Mouse (Mus musculus): Measurements from ENCODE around the gene Olfr648. TPM values are rescaled to one million over a fixed set of nuclear protein-coding genes. Genes with fewer than 3 reads are reported as not detected.

Olfr648 gene
- not detected for polyA plus RNA-seq (2014; fragmentation: Illumina TruSeq; extraction: RNeasy Lipid Tissue Mini Kit (QIAGEN cat#74804); ENCODE audit: low read depth, low replicate concordance)

DNA sequence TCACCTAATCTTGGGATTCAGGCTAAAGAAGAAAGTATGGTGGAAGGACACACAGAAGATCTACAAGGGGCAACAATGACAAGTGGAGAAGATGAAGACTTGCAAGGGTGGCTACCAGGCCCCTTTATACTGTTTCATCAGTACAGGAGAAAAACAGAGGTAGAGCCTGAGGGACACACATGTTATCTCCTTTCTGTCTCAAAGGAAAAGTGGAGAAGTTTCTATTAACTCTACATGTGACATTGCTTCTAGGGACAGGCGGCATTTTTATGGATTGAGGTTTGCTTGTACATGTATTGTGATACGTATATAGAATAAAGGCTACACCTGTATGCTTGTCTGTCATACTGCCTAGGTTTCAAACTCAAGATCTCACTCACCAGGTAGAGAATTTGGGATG is at the start of gene Olfr648:
Gene Olfr648, minus strand, starts transcription at position 101 of the 400 bp plus-strand sequence.

DNA sequence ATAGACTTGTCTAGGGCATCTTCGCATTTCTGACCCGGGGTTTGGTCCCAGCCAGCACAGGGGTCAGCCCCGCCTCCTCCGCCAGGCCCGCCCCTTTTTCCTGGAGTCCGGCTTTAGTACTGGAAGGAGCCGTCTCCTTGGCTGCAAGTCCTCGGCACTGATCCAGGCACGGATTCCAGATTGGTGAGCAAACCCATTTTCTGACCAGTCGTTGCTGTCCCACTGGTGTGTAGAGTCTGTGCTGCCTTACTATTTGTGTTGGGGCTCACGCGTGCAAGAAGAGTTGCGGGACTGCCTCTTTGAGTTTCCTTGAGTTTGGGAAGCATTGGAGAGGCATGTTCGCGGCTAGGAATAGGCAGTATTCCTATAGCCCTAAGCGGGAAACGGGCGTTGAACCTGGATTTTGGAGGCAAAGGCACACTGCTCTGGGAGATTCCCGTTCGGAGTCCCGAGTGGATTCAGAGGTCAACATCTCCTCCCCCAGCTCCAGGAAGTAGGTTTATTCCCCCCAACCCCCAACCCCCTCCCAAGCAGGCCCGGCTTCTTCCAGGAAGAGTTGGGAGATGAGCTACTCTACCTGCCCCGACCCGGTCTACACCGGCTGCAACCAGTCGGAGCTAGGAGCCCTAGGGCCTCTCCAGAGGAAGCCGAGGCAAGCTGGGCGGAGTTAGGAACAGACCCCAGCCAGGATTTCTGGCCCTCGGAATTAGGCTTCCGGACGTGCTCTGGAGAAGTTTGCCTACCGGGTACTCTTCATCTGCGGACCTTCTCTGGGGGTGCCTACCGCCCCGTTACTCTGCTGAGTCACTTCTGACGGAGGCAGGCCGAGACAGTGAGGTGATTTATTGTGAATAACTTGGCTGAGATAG is 35.7 kb upstream of the Olfr648 start, which contains the start of gene Trim6:
Gene Trim6, plus strand, starts transcription at position 93 of the 869 bp plus-strand sequence.

DNA sequence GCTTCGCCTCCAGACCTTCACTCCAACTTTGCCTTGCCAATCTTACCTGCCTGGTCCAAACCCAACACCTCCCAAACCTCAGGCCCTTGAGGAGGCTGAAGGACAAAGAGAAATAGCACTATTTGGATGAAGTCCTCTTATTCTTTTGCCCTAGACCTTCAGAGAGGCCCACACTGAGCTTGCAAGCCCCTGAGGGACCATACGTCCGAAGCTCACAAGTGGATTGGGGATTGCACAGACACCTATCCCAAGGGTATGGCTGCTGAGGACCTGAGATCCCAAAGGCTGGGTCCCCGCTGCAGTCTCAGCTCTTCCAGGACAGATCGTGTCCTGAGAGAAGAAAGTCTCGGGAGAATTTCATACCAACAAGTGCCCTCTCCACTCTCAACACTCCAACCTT is 12.7 kb upstream of the Olfr648 start, which contains the start of gene Olfr649:
Gene Olfr649, minus strand, starts transcription at position 101 of the 400 bp plus-strand sequence.

DNA sequence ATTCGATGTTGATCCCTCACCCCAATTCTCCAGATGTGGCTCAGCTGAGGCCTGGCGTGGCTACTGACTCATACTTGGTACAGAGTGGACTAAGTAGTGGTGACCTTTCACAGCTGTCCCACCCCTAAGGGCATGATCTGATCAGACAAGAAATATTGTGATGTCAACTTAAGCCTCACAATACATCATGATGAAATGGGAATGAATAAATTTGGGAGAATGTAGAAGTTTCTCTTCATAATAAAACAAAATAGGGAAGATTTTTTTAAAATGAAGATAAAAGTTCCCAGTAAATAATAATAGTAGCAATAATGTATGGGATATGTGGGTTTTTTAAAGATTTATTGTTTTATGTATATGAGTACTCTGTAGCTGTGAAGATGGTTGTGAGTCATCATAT is 32.7 kb downstream of the Olfr648 start, which contains the start of gene Ubqlnl:
Gene Ubqlnl, minus strand, starts transcription at position 101 of the 400 bp plus-strand sequence.

DNA sequence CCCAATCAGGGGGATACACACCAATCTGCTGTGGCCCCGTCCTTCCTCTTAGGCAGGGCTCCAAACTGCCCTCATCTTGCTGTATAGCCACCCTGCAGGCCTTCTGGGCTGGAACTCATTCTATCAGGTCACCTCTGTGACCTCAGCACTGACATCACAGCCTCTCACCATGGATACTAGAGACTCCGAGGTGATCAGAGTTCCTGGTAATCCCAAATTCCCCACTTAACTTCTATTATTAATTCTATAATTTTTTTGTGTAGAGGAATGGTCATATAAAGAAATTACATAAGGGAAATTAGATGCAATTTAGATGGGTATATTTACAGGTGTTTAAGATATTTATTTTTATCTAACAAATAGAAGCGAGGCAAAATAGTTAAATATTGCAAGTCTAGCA is 40.0 kb downstream of the Olfr648 start, which contains the start of gene Ubqln3:
Gene Ubqln3, minus strand, starts transcription at position 101 of the 400 bp plus-strand sequence.

DNA sequence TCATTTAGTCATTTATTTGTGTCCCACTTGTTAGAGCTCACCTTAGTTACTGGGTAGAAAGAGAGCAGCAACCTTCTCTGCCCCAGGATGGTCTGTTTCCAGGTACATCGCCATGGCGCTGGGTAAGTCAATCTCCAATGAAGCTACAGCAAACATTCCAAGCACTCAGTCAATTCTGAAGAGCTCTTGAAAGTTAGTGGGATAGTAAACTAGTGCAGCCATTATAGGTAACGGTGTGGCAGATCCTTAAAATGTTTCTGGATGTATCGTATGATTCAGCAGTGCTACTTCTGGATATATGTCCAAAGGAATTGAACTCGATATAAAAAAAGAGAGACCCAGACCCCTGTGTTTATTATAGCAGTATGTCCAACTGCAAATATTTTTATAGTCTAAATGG is 45.9 kb downstream of the Olfr648 start, which contains the start of gene Olfr643:
Gene Olfr643, minus strand, starts transcription at position 101 of the 400 bp plus-strand sequence.

DNA sequence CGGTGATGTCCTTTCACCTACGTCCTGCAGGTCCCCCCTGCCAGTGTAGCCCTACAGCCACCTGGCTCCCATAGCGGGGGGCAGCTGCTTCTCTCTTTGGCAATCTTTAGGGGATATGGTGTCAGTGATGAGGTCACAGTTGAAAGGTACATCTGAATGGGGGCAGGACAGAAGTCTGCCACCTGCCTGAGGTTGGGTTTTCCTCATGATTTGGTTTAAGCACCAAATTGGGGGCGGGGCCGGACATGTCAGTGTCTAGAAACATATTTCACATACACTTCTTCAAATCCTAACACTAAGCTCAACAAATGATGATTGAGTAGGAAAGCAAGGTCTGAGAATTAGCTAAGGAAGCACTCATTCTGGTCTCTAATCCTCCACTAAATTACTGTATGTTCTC is 53.5 kb downstream of the Olfr648 start, which contains the start of gene Ubqln5:
Gene Ubqln5, minus strand, starts transcription at position 101 of the 400 bp plus-strand sequence.

Other genes with a start within 250 kb of the Olfr648 start
- not detected for gene Olfr632, start 249.0 kb downstream of the Olfr648 start, polyA plus RNA-seq (2014; fragmentation: Illumina TruSeq; extraction: RNeasy Lipid Tissue Mini Kit (QIAGEN cat#74804); ENCODE audit: low read depth, low replicate concordance)
- not detected for gene Olfr633, start 239.0 kb downstream of the Olfr648 start, polyA plus RNA-seq (2014; fragmentation: Illumina TruSeq; extraction: RNeasy Lipid Tissue Mini Kit (QIAGEN cat#74804); ENCODE audit: low read depth, low replicate concordance)
- not detected for gene Olfr635, start 212.2 kb downstream of the Olfr648 start, polyA plus RNA-seq (2014; fragmentation: Illumina TruSeq; extraction: RNeasy Lipid Tissue Mini Kit (QIAGEN cat#74804); ENCODE audit: low read depth, low replicate concordance)
- not detected for gene Olfr638, start 184.6 kb downstream of the Olfr648 start, polyA plus RNA-seq (2014; fragmentation: Illumina TruSeq; extraction: RNeasy Lipid Tissue Mini Kit (QIAGEN cat#74804); ENCODE audit: low read depth, low replicate concordance)
- gene Olfr639, start 166.1 kb downstream of the Olfr648 start, polyA plus RNA-seq (2014; fragmentation: Illumina TruSeq; extraction: RNeasy Lipid Tissue Mini Kit (QIAGEN cat#74804); ENCODE audit: low read depth, low replicate concordance): not detected
- gene Olfr640, start 157.8 kb downstream of the Olfr648 start, polyA plus RNA-seq (2014; fragmentation: Illumina TruSeq; extraction: RNeasy Lipid Tissue Mini Kit (QIAGEN cat#74804); ENCODE audit: low read depth, low replicate concordance): not detected
- not detected for gene Olfr641, start 147.9 kb downstream of the Olfr648 start, polyA plus RNA-seq (2014; fragmentation: Illumina TruSeq; extraction: RNeasy Lipid Tissue Mini Kit (QIAGEN cat#74804); ENCODE audit: low read depth, low replicate concordance)
- gene Olfr642, start 130.7 kb downstream of the Olfr648 start, polyA plus RNA-seq (2014; fragmentation: Illumina TruSeq; extraction: RNeasy Lipid Tissue Mini Kit (QIAGEN cat#74804); ENCODE audit: low read depth, low replicate concordance): not detected
- gene 4930516K23Rik, start 121.9 kb downstream of the Olfr648 start, polyA plus RNA-seq (2014; fragmentation: Illumina TruSeq; extraction: RNeasy Lipid Tissue Mini Kit (QIAGEN cat#74804); ENCODE audit: low read depth, low replicate concordance): not detected
- gene Olfr644, start 111.5 kb downstream of the Olfr648 start, polyA plus RNA-seq (2014; fragmentation: Illumina TruSeq; extraction: RNeasy Lipid Tissue Mini Kit (QIAGEN cat#74804); ENCODE audit: low read depth, low replicate concordance): not detected
- not detected for gene Olfr645, start 97.9 kb downstream of the Olfr648 start, polyA plus RNA-seq (2014; fragmentation: Illumina TruSeq; extraction: RNeasy Lipid Tissue Mini Kit (QIAGEN cat#74804); ENCODE audit: low read depth, low replicate concordance)
- gene Olfr646, start 78.5 kb downstream of the Olfr648 start, polyA plus RNA-seq (2014; fragmentation: Illumina TruSeq; extraction: RNeasy Lipid Tissue Mini Kit (QIAGEN cat#74804); ENCODE audit: low read depth, low replicate concordance): not detected
- not detected for gene Ubqln5, start 53.6 kb downstream of the Olfr648 start, polyA plus RNA-seq (2014; fragmentation: Illumina TruSeq; extraction: RNeasy Lipid Tissue Mini Kit (QIAGEN cat#74804); ENCODE audit: low read depth, low replicate concordance)
- not detected for gene Olfr643, start 46.0 kb downstream of the Olfr648 start, polyA plus RNA-seq (2014; fragmentation: Illumina TruSeq; extraction: RNeasy Lipid Tissue Mini Kit (QIAGEN cat#74804); ENCODE audit: low read depth, low replicate concordance)
- gene Ubqln3, start 40.1 kb downstream of the Olfr648 start, polyA plus RNA-seq (2014; fragmentation: Illumina TruSeq; extraction: RNeasy Lipid Tissue Mini Kit (QIAGEN cat#74804); ENCODE audit: low read depth, low replicate concordance): not detected
- gene Ubqlnl, start 32.8 kb downstream of the Olfr648 start, polyA plus RNA-seq (2014; fragmentation: Illumina TruSeq; extraction: RNeasy Lipid Tissue Mini Kit (QIAGEN cat#74804); ENCODE audit: low read depth, low replicate concordance): not detected
- gene Olfm5, start 18.6 kb downstream of the Olfr648 start, polyA plus RNA-seq (2014; fragmentation: Illumina TruSeq; extraction: RNeasy Lipid Tissue Mini Kit (QIAGEN cat#74804); ENCODE audit: low read depth, low replicate concordance): not detected
- gene Olfr649, start 12.6 kb upstream of the Olfr648 start, polyA plus RNA-seq (2014; fragmentation: Illumina TruSeq; extraction: RNeasy Lipid Tissue Mini Kit (QIAGEN cat#74804); ENCODE audit: low read depth, low replicate concordance): not detected
- 0.76 TPM for gene Trim6, start 35.4 kb upstream of the Olfr648 start, polyA plus RNA-seq (2014; fragmentation: Illumina TruSeq; extraction: RNeasy Lipid Tissue Mini Kit (QIAGEN cat#74804); ENCODE audit: low read depth, low replicate concordance)
- gene Trim34a, start 61.1 kb upstream of the Olfr648 start, polyA plus RNA-seq (2014; fragmentation: Illumina TruSeq; extraction: RNeasy Lipid Tissue Mini Kit (QIAGEN cat#74804); ENCODE audit: low read depth, low replicate concordance): 7.4 TPM
- gene Trim5, start 104.7 kb upstream of the Olfr648 start, polyA plus RNA-seq (2014; fragmentation: Illumina TruSeq; extraction: RNeasy Lipid Tissue Mini Kit (QIAGEN cat#74804); ENCODE audit: low read depth, low replicate concordance): 1.6 TPM
- 19.8 TPM for gene Trim12a, start 132.1 kb upstream of the Olfr648 start, polyA plus RNA-seq (2014; fragmentation: Illumina TruSeq; extraction: RNeasy Lipid Tissue Mini Kit (QIAGEN cat#74804); ENCODE audit: low read depth, low replicate concordance)
- gene Trim34b, start 146.1 kb upstream of the Olfr648 start, polyA plus RNA-seq (2014; fragmentation: Illumina TruSeq; extraction: RNeasy Lipid Tissue Mini Kit (QIAGEN cat#74804); ENCODE audit: low read depth, low replicate concordance): not detected
- gene Trim12c, start 170.0 kb upstream of the Olfr648 start, polyA plus RNA-seq (2014; fragmentation: Illumina TruSeq; extraction: RNeasy Lipid Tissue Mini Kit (QIAGEN cat#74804); ENCODE audit: low read depth, low replicate concordance): 8.5 TPM
- 0.24 TPM for gene Trim30b, start 186.5 kb upstream of the Olfr648 start, polyA plus RNA-seq (2014; fragmentation: Illumina TruSeq; extraction: RNeasy Lipid Tissue Mini Kit (QIAGEN cat#74804); ENCODE audit: low read depth, low replicate concordance)
- gene Trim30c, start 217.4 kb upstream of the Olfr648 start, polyA plus RNA-seq (2014; fragmentation: Illumina TruSeq; extraction: RNeasy Lipid Tissue Mini Kit (QIAGEN cat#74804); ENCODE audit: low read depth, low replicate concordance): not detected